Mouse (Mus musculus) stomach, embryonic 15.5 days (tissue): Measurements from ENCODE around the gene Zcchc24. TPM values are rescaled to one million over a fixed set of nuclear protein-coding genes. Genes with fewer than 3 reads are reported as not detected.
A peak's percentile ranks its signal among the peaks of the same experiment; 100 is the strongest.

Experiments used
- ATAC-seq: fragments of 200-750 bp; cut with Nextera tagmentation; 2 replicates; pipeline ENCODE4 v1.8.0; 2017; ENCODE audit warnings: low read depth, moderate number of reproducible peaks, moderate TSS enrichment; ENCODE audit not compliant: insufficient read depth, low FRiP score
- H3K27ac ChIP-seq: fragments of 300-500 bp; sonication (generic); 2 replicates; pipeline ENCODE4 v1.5.1; 2015; ENCODE audit warnings: mild to moderate bottlenecking, inconsistent platforms
- H3K27me3 ChIP-seq: fragments of 300-500 bp; sonication (generic); replicated peaks from 2 replicates; pipeline ENCODE4 v1.6.1; 2015; ENCODE audit warnings: inconsistent platforms
- H3K36me3 ChIP-seq: fragments of 300-500 bp; sonication (generic); 2 replicates; pipeline ENCODE4 v1.6.1; 2015; ENCODE audit warnings: inconsistent platforms
- H3K4me1 ChIP-seq: fragments of 300-500 bp; sonication (generic); 2 replicates; pipeline ENCODE4 v1.6.1; 2015; ENCODE audit warnings: inconsistent platforms
- H3K4me2 ChIP-seq: fragments of 300-500 bp; sonication (generic); 2 replicates; pipeline ENCODE4 v1.6.1; 2015; ENCODE audit warnings: mild to moderate bottlenecking, inconsistent platforms
- H3K4me3 ChIP-seq: fragments of 300-500 bp; sonication (generic); replicated peaks from 2 replicates; pipeline ENCODE4 v1.5.1; 2015; ENCODE audit warnings: inconsistent platforms
- H3K9ac ChIP-seq: fragments of 300-500 bp; sonication (generic); 2 replicates; pipeline ENCODE4 v1.6.1; 2015; ENCODE audit warnings: inconsistent platforms
- H3K9me3 ChIP-seq: fragments of 300-500 bp; sonication (generic); 2 replicates; pipeline ENCODE4 v1.6.1; 2016; ENCODE audit warnings: inconsistent platforms
- WGBS: fragments of 180-500 bp; shearing (Covaris S2); methylation state at CpG from one replicate; pipeline ENCODE4 v1.1.7; 2015; 5-methylcytosine and 5-hydroxymethylcytosine counted together
- polyA plus RNA-seq: library from polyadenylated mRNA; unstranded; fragments of >200 nt; fragmentation: Nextera tagmentation; extraction: Ambion mirVana; gene quantifications from 2 replicates; pipeline ENCODE4 v1.2.1, GENCODE M21; 2015

Gene Zcchc24
- polyA plus RNA-seq, 1 experiment from 2014 or later, result 26.9 TPM

- Histone ChIP-seq H3K9ac (no peak overlapping the region), H3K4me1 (peaks cover 58% of the 10 kb centered on the region), H3K4me3 (no peak overlapping the region), H3K4me2 (no peak overlapping the region), H3K9me3 (no peaks in the 10 kb centered on the region), H3K27ac (peak overlapping the region; percentile 13), H3K36me3 (no peaks in the 10 kb centered on the region), H3K27me3 (no peaks in the 10 kb centered on the region)
- 47% methylated on average over 7 of the region's 7 CpGs for whole genome bisulfite sequencing
- peak; percentile 14; the same call in 1 of the 2 replicates for ATAC-seq
Measured at GRCm38 (mm10) chr14:25756385-25756990, 12.4 kb downstream of the Zcchc24 start.

GRCm38 (mm10) chr14:25755541-25755940, 13.3 kb downstream of the Zcchc24 start:
- Histone ChIP-seq H3K27me3 (no peaks in the 10 kb centered on the region), H3K4me2 (no peak overlapping the region), H3K9me3 (no peaks in the 10 kb centered on the region), H3K27ac (peak overlapping the region; percentile 13; the same call in 1 of the 2 replicates), H3K36me3 (no peaks in the 10 kb centered on the region), H3K4me3 (no peak overlapping the region), H3K4me1 (peaks cover 59% of the 10 kb centered on the region), H3K9ac (no peak overlapping the region)
- 41% methylated on average over 4 of the region's 4 CpGs for WGBS
- ATAC-seq, result no peak

DNA sequence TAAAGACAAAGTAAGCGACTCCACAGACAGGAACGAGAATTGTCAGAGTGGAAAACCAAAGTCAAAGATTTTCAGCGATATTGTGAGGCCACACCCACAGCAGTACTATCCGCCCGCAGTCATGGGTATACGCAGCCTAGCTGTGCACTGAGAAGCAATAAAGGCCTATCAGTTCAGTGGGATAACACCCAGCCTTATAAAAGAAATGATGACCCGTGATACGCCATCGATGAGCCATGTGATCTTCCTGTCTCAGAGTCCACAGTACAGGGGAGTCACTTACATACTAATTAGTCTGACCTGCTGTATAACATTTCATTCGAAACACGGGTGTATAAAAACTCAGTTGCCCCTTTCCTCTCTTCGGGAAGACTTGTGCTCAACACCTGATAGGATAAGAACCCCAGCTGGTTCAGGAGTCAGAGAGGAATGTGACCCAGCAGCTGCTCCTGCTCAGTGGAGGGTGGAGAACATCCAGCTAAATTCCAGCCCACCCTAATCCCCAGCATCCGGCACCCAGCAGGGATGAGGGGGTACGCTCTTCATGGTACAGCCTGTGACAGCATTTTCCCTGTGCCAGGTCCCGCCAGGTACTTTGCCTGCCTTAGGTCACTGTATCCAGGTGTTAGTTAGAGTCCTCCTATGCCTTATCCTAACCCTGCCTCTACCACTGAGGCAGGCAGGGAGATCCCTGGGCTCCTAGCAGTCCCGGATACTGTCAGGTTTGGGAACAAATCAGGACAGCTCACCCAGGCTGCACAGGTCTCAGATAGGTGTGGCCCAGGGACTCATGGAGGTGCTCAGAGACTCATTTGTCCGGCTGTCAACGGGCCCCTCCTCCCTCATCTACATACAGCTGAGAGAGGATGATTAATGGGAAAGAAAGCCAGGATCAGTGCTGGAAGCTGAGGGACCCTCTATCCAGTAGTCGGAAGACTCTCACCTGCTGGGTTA, 14.0 kb downstream of the Zcchc24 start:
- H3K27ac ChIP-seq, result peak overlapping the region; percentile 13; the same call in 1 of the 2 replicates
- no peak overlapping the region for H3K9ac ChIP-seq
- H3K4me1 ChIP-seq, result peaks cover 53% of the 10 kb centered on the region
- H3K27me3 ChIP-seq, result no peaks in the 10 kb centered on the region
- H3K4me3 ChIP-seq, result no peak overlapping the region
- no peak overlapping the region for H3K4me2 ChIP-seq
- ATAC-seq, result no peak
- WGBS, result 44% methylated on average over 19 of the region's 19 CpGs
- H3K9me3 ChIP-seq, result no peaks in the 10 kb centered on the region
- H3K36me3 ChIP-seq, result no peaks in the 10 kb centered on the region

- Histone ChIP-seq H3K9me3 (no peaks in the 10 kb centered on the region), H3K36me3 (no peaks in the 10 kb centered on the region), H3K27ac (no peak overlapping the region), H3K4me1 (peaks cover 45% of the 10 kb centered on the region), H3K4me2 (no peak overlapping the region), H3K4me3 (no peak overlapping the region), H3K9ac (no peak overlapping the region), H3K27me3 (no peaks in the 10 kb centered on the region)
- WGBS, result 48% methylated on average over 5 of the region's 5 CpGs
- no peak for ATAC-seq
Measured at GRCm38 (mm10) chr14:25753021-25753420, 15.8 kb downstream of the Zcchc24 start.

DNA sequence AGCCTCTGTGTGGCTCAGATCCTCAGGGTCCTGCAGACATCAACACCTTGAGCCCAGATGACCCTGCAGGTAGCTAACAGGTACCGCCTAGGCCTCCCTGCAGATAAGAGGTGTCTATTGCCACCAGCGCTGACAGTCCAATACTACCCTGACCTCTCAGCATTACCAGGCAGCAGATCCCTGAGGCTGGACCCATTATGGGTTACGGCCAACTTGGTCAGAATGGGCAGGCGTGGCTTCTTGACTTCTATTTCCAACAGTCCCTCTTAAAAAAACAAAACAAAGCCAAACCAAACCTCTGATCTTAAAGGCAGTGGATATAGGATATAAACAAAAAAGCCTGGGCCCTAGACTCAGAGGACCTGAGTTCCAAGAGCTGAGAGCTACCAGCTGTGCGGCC, 17.8 kb downstream of the Zcchc24 start:
- WGBS, result 77% methylated on average over 5 of the region's 5 CpGs
- no peaks in the 10 kb centered on the region for H3K9me3 ChIP-seq

GRCm38 (mm10) chr14:25750448-25751015, 18.3 kb downstream of the Zcchc24 start:
- H3K36me3 ChIP-seq, result no peaks in the 10 kb centered on the region
- no peak overlapping the region for H3K4me2 ChIP-seq
- no peaks in the 10 kb centered on the region for H3K9me3 ChIP-seq
- no peak for ATAC-seq
- peaks cover 32% of the 10 kb centered on the region for H3K4me1 ChIP-seq
- H3K27ac ChIP-seq, result no peak overlapping the region
- no peak overlapping the region for H3K4me3 ChIP-seq
- no peak overlapping the region for H3K9ac ChIP-seq
- WGBS, result 85% methylated on average over 2 of the region's 2 CpGs
- H3K27me3 ChIP-seq, result no peaks in the 10 kb centered on the region

More for the DNA sequence above, 17.8 kb downstream of the Zcchc24 start:
- Histone ChIP-seq H3K4me2 (no peak overlapping the region), H3K4me3 (no peak overlapping the region), H3K36me3 (no peaks in the 10 kb centered on the region), H3K27ac (no peak overlapping the region), H3K9ac (no peak overlapping the region), H3K27me3 (no peaks in the 10 kb centered on the region), H3K4me1 (peaks cover 33% of the 10 kb centered on the region)
- no peak for ATAC-seq

GRCm38 (mm10) chr14:25749143-25749909, 19.5 kb downstream of the Zcchc24 start:
- Histone ChIP-seq H3K4me2 (no peak overlapping the region), H3K9ac (no peak overlapping the region), H3K27ac (no peak overlapping the region), H3K27me3 (no peaks in the 10 kb centered on the region), H3K4me1 (peaks cover 24% of the 10 kb centered on the region), H3K4me3 (no peak overlapping the region), H3K9me3 (no peaks in the 10 kb centered on the region), H3K36me3 (peaks cover 3% of the 10 kb centered on the region; the same call in 1 of the 2 replicates)
- ATAC-seq, result no peak
- WGBS, result 47% methylated on average over 13 of the region's 13 CpGs

DNA sequence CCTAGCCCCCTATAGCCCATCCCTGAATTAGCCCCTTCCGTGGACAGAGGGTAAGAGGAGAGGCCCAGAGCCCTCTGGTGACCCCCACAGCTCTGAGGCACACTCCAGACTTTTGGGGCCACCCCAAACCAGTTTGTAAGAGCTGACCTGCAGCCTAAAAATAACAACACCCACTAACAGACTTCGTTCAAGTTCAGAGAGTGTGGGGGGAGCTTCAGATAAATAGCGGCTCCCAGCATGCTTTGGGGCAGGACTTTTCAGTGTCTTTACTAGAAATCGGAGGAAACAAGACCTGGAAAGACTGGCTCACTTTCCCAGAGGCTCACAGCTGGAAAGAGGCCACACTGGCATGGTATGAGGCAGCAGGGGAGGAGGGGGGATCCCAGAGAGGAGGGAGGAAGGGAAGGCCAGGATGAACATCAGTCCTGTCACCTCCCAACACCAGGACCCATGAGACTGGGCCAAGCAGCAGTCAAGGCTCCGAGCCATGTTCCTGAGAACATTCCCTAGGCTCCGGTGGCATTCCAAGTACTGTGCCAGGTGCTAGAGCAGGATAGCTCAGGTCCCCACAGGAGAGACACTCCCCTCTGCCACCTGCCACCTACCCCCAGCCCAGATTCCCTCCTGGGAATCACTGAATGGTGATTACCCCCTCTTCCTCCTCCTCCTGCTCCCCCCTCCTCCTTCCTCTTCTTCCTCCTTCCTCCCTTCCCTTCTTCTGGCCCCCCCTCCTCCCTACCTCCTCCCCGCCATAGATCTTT, 20.7 kb downstream of the Zcchc24 start:
- Histone ChIP-seq H3K27ac (no peak overlapping the region), H3K4me1 (peaks cover 22% of the 10 kb centered on the region), H3K9ac (no peak overlapping the region), H3K4me3 (no peak overlapping the region), H3K9me3 (no peaks in the 10 kb centered on the region), H3K4me2 (no peak overlapping the region), H3K27me3 (no peaks in the 10 kb centered on the region), H3K36me3 (peaks cover 3% of the 10 kb centered on the region; the same call in 1 of the 2 replicates)
- WGBS, result 69% methylated on average over 7 of the region's 7 CpGs
- no peak for ATAC-seq

- peaks cover 3% of the 10 kb centered on the region; the same call in 1 of the 2 replicates for H3K36me3 ChIP-seq
- peaks cover 22% of the 10 kb centered on the region for H3K4me1 ChIP-seq
- 69% methylated on average over 21 of the region's 21 CpGs for WGBS
- ATAC-seq, result no peak
- no peak overlapping the region for H3K4me3 ChIP-seq
- H3K9ac ChIP-seq, result no peak overlapping the region
- H3K9me3 ChIP-seq, result no peaks in the 10 kb centered on the region
- H3K27me3 ChIP-seq, result no peaks in the 10 kb centered on the region
- H3K27ac ChIP-seq, result no peak overlapping the region
- no peak overlapping the region for H3K4me2 ChIP-seq
Measured at GRCm38 (mm10) chr14:25746971-25747945, 21.6 kb downstream of the Zcchc24 start.

DNA sequence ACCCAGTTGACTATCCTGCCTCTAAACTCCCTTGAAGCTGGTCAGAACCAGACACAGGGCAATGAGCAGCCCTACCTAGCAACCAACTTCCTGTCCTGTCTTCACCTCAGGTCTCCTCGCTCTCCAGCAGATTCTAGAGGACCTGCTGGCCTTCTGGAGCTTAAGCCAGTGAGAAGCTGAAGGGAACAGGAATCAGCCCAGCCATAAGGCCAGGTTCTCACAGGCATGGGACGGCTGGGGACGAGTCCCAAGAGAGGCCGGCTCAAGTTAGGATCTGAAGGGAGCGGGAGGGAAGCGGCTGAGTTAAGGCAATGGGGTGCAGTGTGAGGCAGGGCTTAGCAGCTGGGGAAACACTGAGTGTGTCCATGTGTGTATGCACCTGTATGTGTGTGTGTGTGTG, 22.5 kb downstream of the Zcchc24 start:
- 85% methylated on average over 6 of the region's 6 CpGs for WGBS
- H3K4me1 ChIP-seq, result peaks cover 22% of the 10 kb centered on the region

More for the DNA sequence above, 22.5 kb downstream of the Zcchc24 start:
- Histone ChIP-seq H3K27ac (no peak overlapping the region), H3K4me2 (no peak overlapping the region), H3K36me3 (peaks cover 3% of the 10 kb centered on the region; the same call in 1 of the 2 replicates), H3K9me3 (no peaks in the 10 kb centered on the region), H3K9ac (no peak overlapping the region), H3K27me3 (no peaks in the 10 kb centered on the region), H3K4me3 (no peak overlapping the region)
- ATAC-seq, result no peak
